ENCODE assay signal across 8 mouse cellular contexts in genomic region chr15:98762670-98763529, GRCm38 (mm10). TPM values are rescaled to one million over a fixed set of nuclear protein-coding genes. Genes with fewer than 3 reads are reported as not detected.
DNase-seq lines count a peak whose midpoint lies in the region; ATAC-seq and TF ChIP-seq lines count a peak whose summit lies in the region.

Gene Arf3 (minus strand): TSS chr15:98763214.

- peaks cover 2% of the 10 kb centered on the region for H3K4me1 ChIP-seq in ES-Bruce4 (ENCODE audit: control insufficient read depth, insufficient read depth, low read length)
- peaks cover 10% of the 10 kb centered on the region for H3K4me1 ChIP-seq in forebrain, embryonic 14.5 days (ENCODE audit: control insufficient read depth, insufficient read depth, low read length)
- peaks cover 31% of the 10 kb centered on the region for H3K4me1 ChIP-seq in neural tube, embryonic 15.5 days

- WGBS in forebrain, embryonic 14.5 days: under 1% methylated on average over 67 of the region's 76 CpGs
- WGBS in neural tube, embryonic 15.5 days: under 1% methylated on average over 63 of the region's 76 CpGs

- no peak within 1 kb of the TSS for H3K27ac ChIP-seq in ES-Bruce4 (ENCODE audit: insufficient read depth, low read length)
- H3K27ac ChIP-seq in forebrain, embryonic 14.5 days (ENCODE audit: low read depth, low read length): peak within 1 kb of the TSS; percentile 86
- H3K27ac ChIP-seq in neural tube, embryonic 15.5 days (replicated peaks): peak within 1 kb of the TSS; percentile 94

- peak within 1 kb of the TSS; percentile 96 for H3K9ac ChIP-seq in ES-Bruce4 (ENCODE audit: low read depth, poor library complexity, severe bottlenecking)
- peak within 1 kb of the TSS; percentile 96 for H3K9ac ChIP-seq in forebrain, embryonic 14.5 days (ENCODE audit: low read length)
- peak within 1 kb of the TSS; percentile 96 for H3K9ac ChIP-seq in neural tube, embryonic 15.5 days (replicated peaks)

- no peaks in the 10 kb centered on the region for H3K9me3 ChIP-seq in ES-Bruce4 (replicated peaks; ENCODE audit: control insufficient read depth, insufficient read depth, low read length, poor library complexity, severe bottlenecking)
- no peaks in the 10 kb centered on the region for H3K9me3 ChIP-seq in forebrain, embryonic 14.5 days (replicated peaks; ENCODE audit: control insufficient read depth, low read length)
- H3K9me3 ChIP-seq in neural tube, embryonic 15.5 days (replicated peaks): no peaks in the 10 kb centered on the region

- H3K4me2 ChIP-seq in forebrain, embryonic 14.5 days (ENCODE audit: low read length): peak within 1 kb of the TSS; percentile 80
- peak within 1 kb of the TSS; percentile 86 for H3K4me2 ChIP-seq in neural tube, embryonic 15.5 days

- no peak for TF ChIP-seq POLR2A in ES-Bruce4 (IDR thresholded peaks at IDR 0.05; ENCODE audit: insufficient read depth, low read length)

- no peak for TF ChIP-seq CTCF in ES-Bruce4 (IDR thresholded peaks at IDR 0.05; ENCODE audit: low read depth, low read length)

- intact Hi-C loops in heart, postnatal 14 days (cut with DNase I): loop anchor here (5.0 kb wide), 1 partner anchor 34 kb away; no protein-coding TSS in a partner anchor

- TF ChIP-seq EP300 in ES-Bruce4 (IDR thresholded peaks at IDR 0.05; ENCODE audit: insufficient read depth, low read depth, low read length): no peak

- ATAC-seq in cerebellum, adult (ENCODE audit: insufficient number of reproducible peaks, low FRiP score, low TSS enrichment): peak; percentile 95
- peak; percentile 97 for ATAC-seq in forebrain, embryonic 14.5 days
- peak; percentile 95 for ATAC-seq in neural tube, embryonic 15.5 days (ENCODE audit: low FRiP score)

- peak within 1 kb of the TSS; percentile 81 for H3K4me3 ChIP-seq in ES-Bruce4 (ENCODE audit: low read depth, low read length)
- H3K4me3 ChIP-seq in forebrain, embryonic 14.5 days (ENCODE audit: low read depth, low read length): peak within 1 kb of the TSS; percentile 97
- peak within 1 kb of the TSS; percentile 100 for H3K4me3 ChIP-seq in neural tube, embryonic 15.5 days (replicated peaks)

- H3K27me3 ChIP-seq in ES-Bruce4 (ENCODE audit: control insufficient read depth, insufficient read depth, low read length, poor library complexity, severe bottlenecking): no peaks in the 10 kb centered on the region
- H3K27me3 ChIP-seq in forebrain, embryonic 14.5 days (replicated peaks; ENCODE audit: control insufficient read depth, insufficient read depth, low read length): peaks cover 3% of the 10 kb centered on the region; the same call in 1 of the 2 replicates
- H3K27me3 ChIP-seq in neural tube, embryonic 15.5 days (replicated peaks): peaks cover 17% of the 10 kb centered on the region

- H3K36me3 ChIP-seq in ES-Bruce4 (ENCODE audit: control insufficient read depth, insufficient read depth, low read length, poor library complexity, severe bottlenecking): no peaks in the 10 kb centered on the region
- H3K36me3 ChIP-seq in forebrain, embryonic 14.5 days (ENCODE audit: control insufficient read depth, insufficient read depth, low read length): peaks cover 28% of the 10 kb centered on the region
- peaks cover 16% of the 10 kb centered on the region for H3K36me3 ChIP-seq in neural tube, embryonic 15.5 days

- DNase-seq in forebrain, embryonic 14.5 days (ENCODE audit: low spot score): peak; percentile 98
- DNase-seq in heart, postnatal 14 days: peak; percentile 97 to 98
- DNase-seq in layer of hippocampus, adult 11-12 months (ENCODE audit: low spot score): peak; percentile 95
- DNase-seq in lung, adult 18-20 months: peak; percentile 96 to 98
- peak; percentile 94 for DNase-seq in testis, postnatal 14 days (ENCODE audit: low spot score)

RNA-seq across cellular contexts. Expression of gene Arf3, which starts in this region (rescaled TPM):
- 58.4 and 59.3 TPM in 2 replicates for polyA plus RNA-seq in ES-Bruce4 (2011; ENCODE audit: insufficient read depth, insufficient read length, low read depth, missing spikeins)
- polyA plus RNA-seq in forebrain, embryonic 14.5 days (2014; fragmentation: Nextera tagmentation; extraction: Ambion mirVana): 31.7 and 41.4 TPM in 2 replicates
- 10 to 100 TPM; 26.4 to 26.6 TPM for total RNA-seq in heart, postnatal 14 days (2021)
- polyA plus RNA-seq in neural tube, embryonic 15.5 days (2015; fragmentation: Nextera tagmentation; extraction: Ambion mirVana): 97.8 TPM in 2 replicates
